Mouse (Mus musculus) midbrain, embryonic 13.5 days (tissue): ENCODE measurements around the gene Chsy1. TPM values are rescaled to one million over a fixed set of nuclear protein-coding genes. Genes with fewer than 3 reads are reported as not detected.

ENCODE experiments used
- ATAC-seq: fragments of 200-750 bp; cut with Nextera tagmentation; 2 replicates; pipeline ENCODE4 v1.8.0; 2017; ENCODE audit warnings: mild to moderate bottlenecking, moderate TSS enrichment, moderate library complexity
- H3K27ac ChIP-seq: fragments of 300-500 bp; sonication (generic); 2 replicates; pipeline ENCODE4 v1.5.1; 2015; ENCODE audit warnings: inconsistent platforms, mild to moderate bottlenecking, moderate library complexity
- H3K27me3 ChIP-seq: fragments of 300-500 bp; sonication (generic); 2 replicates; pipeline ENCODE4 v1.6.1; 2015; ENCODE audit warnings: mild to moderate bottlenecking, inconsistent platforms
- H3K36me3 ChIP-seq: fragments of 300-500 bp; sonication (generic); 2 replicates; pipeline ENCODE4 v1.6.1; 2015; ENCODE audit warnings: mild to moderate bottlenecking, inconsistent platforms
- H3K4me1 ChIP-seq: fragments of 300-500 bp; sonication (generic); replicated peaks from 2 replicates; pipeline ENCODE4 v1.6.1; 2015; ENCODE audit warnings: inconsistent platforms
- H3K4me2 ChIP-seq: fragments of 300-500 bp; sonication (generic); replicated peaks from 2 replicates; pipeline ENCODE4 v1.6.1; 2015; ENCODE audit warnings: moderate library complexity, mild to moderate bottlenecking, inconsistent platforms
- H3K4me3 ChIP-seq: fragments of 300-500 bp; sonication (generic); replicated peaks from 2 replicates; pipeline ENCODE4 v1.5.1; 2015; ENCODE audit warnings: mild to moderate bottlenecking, inconsistent platforms
- H3K9ac ChIP-seq: fragments of 300-500 bp; sonication (generic); replicated peaks from 2 replicates; pipeline ENCODE4 v1.6.1; 2015; ENCODE audit warnings: mild to moderate bottlenecking, inconsistent platforms
- H3K9me3 ChIP-seq: fragments of 300-500 bp; sonication (generic); 2 replicates; pipeline ENCODE4 v1.6.1; 2016; ENCODE audit warnings: mild to moderate bottlenecking, inconsistent platforms
- WGBS: fragments of 180-500 bp; shearing (Covaris S2); methylation state at CpG from one replicate; pipeline ENCODE4 v1.1.7; 2015; 5-methylcytosine and 5-hydroxymethylcytosine counted together
- polyA plus RNA-seq: library from polyadenylated mRNA; unstranded; fragments of >200 nt; fragmentation: Nextera tagmentation; extraction: Ambion mirVana; gene quantifications from 2 replicates; pipeline ENCODE4 v1.2.1, GENCODE M21; 2015

Gene Chsy1
- polyA plus RNA-seq, 1 experiment from 2014 or later = 11.1 TPM

GRCm38 (mm10) chr7:66200791-66201450 is 91.6 kb downstream of the Chsy1 start:
- Histone ChIP-seq H3K4me3 (no peak overlapping the region), H3K27me3 (no peaks in the 10 kb centered on the region), H3K27ac (no peak overlapping the region), H3K9ac (no peak overlapping the region), H3K4me2 (no peak overlapping the region), H3K4me1 (0 out of 2 replicates have a peak, but pooled peaks cover 4% of the 10 kb centered on the region), H3K36me3 (no peaks in the 10 kb centered on the region), H3K9me3 (peaks cover 5% of the 10 kb centered on the region; the same call in 1 of the 2 replicates)
- ATAC-seq = no peak
- 69% methylated on average over 8 of the region's 8 CpGs for WGBS

GRCm38 (mm10) chr7:66201657-66202056 is 92.3 kb downstream of the Chsy1 start:
- Histone ChIP-seq H3K9me3 (peaks cover 5% of the 10 kb centered on the region; the same call in 1 of the 2 replicates), H3K27ac (no peak overlapping the region), H3K9ac (no peak overlapping the region), H3K36me3 (no peaks in the 10 kb centered on the region), H3K4me2 (no peak overlapping the region), H3K4me1 (0 out of 2 replicates have a peak, but pooled peaks cover 4% of the 10 kb centered on the region), H3K4me3 (no peak overlapping the region), H3K27me3 (no peaks in the 10 kb centered on the region)
- ATAC-seq = no peak
- 84% methylated on average over 2 of the region's 2 CpGs for WGBS

- WGBS = 90% methylated on average over 2 of the region's 2 CpGs
- Histone ChIP-seq H3K4me3 (no peak overlapping the region), H3K9me3 (no peaks in the 10 kb centered on the region), H3K36me3 (no peaks in the 10 kb centered on the region), H3K9ac (no peak overlapping the region), H3K4me2 (no peak overlapping the region), H3K4me1 (no peaks in the 10 kb centered on the region), H3K27ac (no peak overlapping the region), H3K27me3 (no peaks in the 10 kb centered on the region)
- no peak for ATAC-seq
Observed at GRCm38 (mm10) chr7:66209920-66210319, 100.6 kb downstream of the Chsy1 start.

- Histone ChIP-seq H3K9ac (no peak overlapping the region), H3K27ac (no peak overlapping the region), H3K36me3 (no peaks in the 10 kb centered on the region), H3K4me3 (no peak overlapping the region), H3K4me1 (peaks cover 14% of the 10 kb centered on the region), H3K4me2 (no peak overlapping the region), H3K9me3 (no peaks in the 10 kb centered on the region), H3K27me3 (no peaks in the 10 kb centered on the region)
- WGBS = 86% methylated on average over 1 of the region's 1 CpGs
- no peak for ATAC-seq
Observed at GRCm38 (mm10) chr7:66212887-66213286, 103.6 kb downstream of the Chsy1 start.

- Histone ChIP-seq H3K4me2 (no peak overlapping the region), H3K27ac (no peak overlapping the region), H3K9ac (no peak overlapping the region), H3K27me3 (no peaks in the 10 kb centered on the region), H3K9me3 (no peaks in the 10 kb centered on the region), H3K4me3 (no peak overlapping the region), H3K4me1 (peaks cover 21% of the 10 kb centered on the region), H3K36me3 (no peaks in the 10 kb centered on the region)
- no peak for ATAC-seq
- 87% methylated on average over 6 of the region's 6 CpGs for WGBS
Observed at GRCm38 (mm10) chr7:66214477-66214876, 105.2 kb downstream of the Chsy1 start.

GRCm38 (mm10) chr7:66215911-66216310 is 106.6 kb downstream of the Chsy1 start:
- no peak for ATAC-seq

GRCm38 (mm10) chr7:66217011-66217410 is 107.7 kb downstream of the Chsy1 start:
- no peak for ATAC-seq
- Histone ChIP-seq H3K27ac (no peak overlapping the region), H3K9ac (no peak overlapping the region), H3K4me2 (no peak overlapping the region), H3K4me1 (peaks cover 21% of the 10 kb centered on the region), H3K36me3 (no peaks in the 10 kb centered on the region), H3K4me3 (no peak overlapping the region), H3K9me3 (no peaks in the 10 kb centered on the region), H3K27me3 (no peaks in the 10 kb centered on the region)
- WGBS = 76% methylated on average over 7 of the region's 7 CpGs

More at GRCm38 (mm10) chr7:66215911-66216310, 106.6 kb downstream of the Chsy1 start:
- 84% methylated on average over 1 of the region's 1 CpGs for WGBS
- Histone ChIP-seq H3K9me3 (no peaks in the 10 kb centered on the region), H3K4me3 (no peak overlapping the region), H3K36me3 (no peaks in the 10 kb centered on the region), H3K27ac (no peak overlapping the region), H3K9ac (no peak overlapping the region), H3K4me2 (no peak overlapping the region), H3K4me1 (peaks cover 21% of the 10 kb centered on the region), H3K27me3 (no peaks in the 10 kb centered on the region)

- Histone ChIP-seq H3K4me2 (no peak overlapping the region), H3K36me3 (no peaks in the 10 kb centered on the region), H3K9me3 (no peaks in the 10 kb centered on the region), H3K27ac (0 out of 2 replicates have a peak overlapping the region, but pooled peaks have one; percentile 15), H3K4me1 (peaks cover 23% of the 10 kb centered on the region), H3K27me3 (no peaks in the 10 kb centered on the region), H3K9ac (no peak overlapping the region), H3K4me3 (no peak overlapping the region)
- 0 out of 2 replicates have a peak, but pooled peaks have one; percentile 58 for ATAC-seq
- WGBS = 52% methylated on average over 7 of the region's 7 CpGs
Observed at GRCm38 (mm10) chr7:66217531-66218094, 108.3 kb downstream of the Chsy1 start.

- Histone ChIP-seq H3K9ac (no peak overlapping the region), H3K4me2 (no peak overlapping the region), H3K9me3 (no peaks in the 10 kb centered on the region), H3K27ac (0 out of 2 replicates have a peak overlapping the region, but pooled peaks have one; percentile 15), H3K4me1 (peaks cover 26% of the 10 kb centered on the region), H3K4me3 (no peak overlapping the region), H3K36me3 (no peaks in the 10 kb centered on the region), H3K27me3 (no peaks in the 10 kb centered on the region)
- WGBS = 40% methylated on average over 9 of the region's 9 CpGs
- no peak for ATAC-seq
Observed at GRCm38 (mm10) chr7:66218193-66219014, 109.1 kb downstream of the Chsy1 start.

GRCm38 (mm10) chr7:66219028-66219793 is 109.9 kb downstream of the Chsy1 start:
- ATAC-seq = 0 out of 2 replicates have a peak, but pooled peaks have one; percentile 9
- Histone ChIP-seq H3K4me3 (no peak overlapping the region), H3K9me3 (0 out of 2 replicates have a peak, but pooled peaks cover 4% of the 10 kb centered on the region), H3K9ac (no peak overlapping the region), H3K27me3 (no peaks in the 10 kb centered on the region), H3K27ac (no peak overlapping the region), H3K4me1 (peaks cover 26% of the 10 kb centered on the region), H3K4me2 (no peak overlapping the region), H3K36me3 (no peaks in the 10 kb centered on the region)
- WGBS = 86% methylated on average over 4 of the region's 4 CpGs

- no peaks in the 10 kb centered on the region for H3K36me3 ChIP-seq
- H3K27ac ChIP-seq = no peak overlapping the region
- WGBS = 64% methylated on average over 4 of the region's 4 CpGs
- no peaks in the 10 kb centered on the region for H3K27me3 ChIP-seq
- H3K4me1 ChIP-seq = peaks cover 26% of the 10 kb centered on the region
- 0 out of 2 replicates have a peak, but pooled peaks cover 4% of the 10 kb centered on the region for H3K9me3 ChIP-seq
- no peak overlapping the region for H3K4me2 ChIP-seq
- H3K9ac ChIP-seq = no peak overlapping the region
- ATAC-seq = no peak
- no peak overlapping the region for H3K4me3 ChIP-seq
Observed at GRCm38 (mm10) chr7:66219794-66220227, 110.5 kb downstream of the Chsy1 start.
